Mouse (Mus musculus): Measurements from ENCODE around the gene Gm21913. TPM values are rescaled to one million over a fixed set of nuclear protein-coding genes. Genes with fewer than 3 reads are reported as not detected.
"Not testable (repeated sequence)": the region's sequence is repeated elsewhere in the genome, so short reads cannot be mapped to it uniquely, and the experiment has no call there.

Gm21913 gene
- polyA plus RNA-seq (2015; fragmentation: Nextera tagmentation; extraction: Ambion mirVana): not detected in 2 replicates

GRCm38 (mm10) chrY:74623596-74623995 lies at the start of gene Gm21913:
TSS of gene Gm21913 (plus strand) at chrY:74623896.
- not testable (repeated sequence) for H3K36me3 ChIP-seq (ENCODE audit: insufficient read depth, low read length); H3K4me1 ChIP-seq (replicated peaks; ENCODE audit: insufficient read depth, low read length); H3K9me3 ChIP-seq (replicated peaks; ENCODE audit: low read length); H3K27me3 ChIP-seq (ENCODE audit: insufficient read depth, low read length); H3K4me2 ChIP-seq (ENCODE audit: low read length); H3K4me3 ChIP-seq (replicated peaks; ENCODE audit: low read depth, low read length); ATAC-seq (replicated peaks; ENCODE audit: low FRiP score, low read depth); DNase-seq (ENCODE audit: low spot score); H3K9ac ChIP-seq (ENCODE audit: low read depth, low read length); H3K27ac ChIP-seq
- no CpG with 5 or more reads among the region's 3 CpGs for WGBS

Other genes starting within 250 kb of the Gm21913 start
- not detected in 2 replicates for gene Gm29110, start 153.4 kb upstream of the Gm21913 start, polyA plus RNA-seq (2015; fragmentation: Nextera tagmentation; extraction: Ambion mirVana)

All from kidney, postnatal 0 days (tissue).